Mouse (Mus musculus) olfactory bulb, adult 2 months (tissue): Measurements from ENCODE around the gene Parp6. TPM values are rescaled to one million over a fixed set of nuclear protein-coding genes. Genes with fewer than 3 reads are reported as not detected.

Experiments
- H3K27ac ChIP-seq: fragments of 200-500 bp; 2 replicates; pipeline ENCODE4 v1.5.1; 2012; ENCODE audit warnings: low read depth, low read length; ENCODE audit not compliant: insufficient read depth
- H3K4me1 ChIP-seq: fragments of 200-500 bp; 2 replicates; pipeline ENCODE4 v1.6.1; 2012; ENCODE audit warnings: low read length; ENCODE audit not compliant: control insufficient read depth, insufficient read depth
- H3K4me3 ChIP-seq: fragments of 200-500 bp; 2 replicates; pipeline ENCODE4 v1.5.1; 2012; ENCODE audit warnings: mild to moderate bottlenecking, low read depth, low read length, moderate library complexity; ENCODE audit not compliant: insufficient read depth
- CTCF ChIP-seq: fragments of 200-500 bp; IDR thresholded peaks from 2 replicates; pipeline ENCODE4 v1.5.1; 2012; ENCODE audit warnings: low read depth, mild to moderate bottlenecking, low read length, moderate library complexity; ENCODE audit not compliant: insufficient read depth
- POLR2A ChIP-seq: fragments of 200-500 bp; IDR thresholded peaks from 2 replicates; pipeline ENCODE4 v1.6.1; 2012; ENCODE audit warnings: mild to moderate bottlenecking, low read depth, low read length, moderate library complexity; ENCODE audit not compliant: insufficient read depth
- WGBS: fragments of 180-500 bp; shearing (Covaris S2); methylation state at CpG from one replicate; pipeline ENCODE4 v1.1.7; 2018; 5-methylcytosine and 5-hydroxymethylcytosine counted together
- polyA plus RNA-seq: library from polyadenylated mRNA; stranded (reverse); fragments of >200 nt; gene quantifications from 2 replicates; pipeline ENCODE4 v1.2.4, GENCODE M21; 2012; ENCODE audit warnings: low replicate concordance; ENCODE audit not compliant: missing spikeins, insufficient read depth, insufficient read length

Parp6 gene
- polyA plus RNA-seq, 1 experiment: not detected

- Histone ChIP-seq H3K27ac (no peak overlapping the region), H3K4me3 (no peak overlapping the region), H3K4me1 (peaks cover 13% of the 10 kb centered on the region)
- WGBS: 69% methylated on average over 12 of the region's 12 CpGs
- no peak for TF ChIP-seq POLR2A
- no peak for TF ChIP-seq CTCF
These were observed 55.3 kb downstream of the Parp6 start for GRCm38 (mm10) chr9:59672195-59672894.

GRCm38 (mm10) chr9:59673427-59673826 is 56.3 kb downstream of the Parp6 start:
- 28% methylated on average over 2 of the region's 2 CpGs for WGBS

GRCm38 (mm10) chr9:59675598-59675997 is 58.5 kb downstream of the Parp6 start:
- Histone ChIP-seq H3K4me1 (peaks cover 16% of the 10 kb centered on the region), H3K4me3 (no peak overlapping the region), H3K27ac (no peak overlapping the region)
- WGBS: 66% methylated on average over 14 of the region's 14 CpGs
- TF ChIP-seq POLR2A: no peak
- no peak for TF ChIP-seq CTCF

More at GRCm38 (mm10) chr9:59673427-59673826, 56.3 kb downstream of the Parp6 start:
- Histone ChIP-seq H3K4me3 (no peak overlapping the region), H3K27ac (no peak overlapping the region), H3K4me1 (peaks cover 10% of the 10 kb centered on the region)
- TF ChIP-seq POLR2A (no peak), CTCF (no peak)

DNA sequence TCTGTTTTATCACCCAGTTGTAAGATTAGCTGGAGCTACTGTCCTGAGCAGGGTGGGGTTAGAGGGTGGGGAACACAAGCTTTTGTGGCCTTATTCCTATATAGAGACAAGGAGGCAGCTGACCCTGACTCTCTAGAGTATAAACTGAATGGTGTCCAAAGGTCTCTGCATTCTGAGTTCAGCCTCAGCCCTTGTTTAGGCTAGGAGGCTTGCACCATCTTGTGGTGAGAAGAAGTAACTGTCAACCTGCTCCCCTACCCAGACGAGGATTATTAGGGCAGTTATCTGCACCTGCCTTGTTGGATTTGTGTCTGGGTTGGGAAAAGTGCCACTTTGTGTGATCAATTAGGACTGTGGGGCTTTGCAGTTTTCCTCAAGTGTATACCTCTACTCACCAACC is 61.2 kb downstream of the Parp6 start:
- H3K27ac ChIP-seq: no peak overlapping the region
- H3K4me3 ChIP-seq: no peak overlapping the region
- peaks cover 10% of the 10 kb centered on the region for H3K4me1 ChIP-seq
- TF ChIP-seq CTCF (no peak), POLR2A (no peak)
- 4% methylated on average over 1 of the region's 1 CpGs for WGBS

- TF ChIP-seq CTCF (no peak), POLR2A (0 out of 2 replicates have a peak, but pooled peaks have one; percentile 11)
- WGBS: 3% methylated on average over 47 of the region's 47 CpGs
- peaks cover 7% of the 10 kb centered on the region for H3K4me1 ChIP-seq
- H3K27ac ChIP-seq: no peak within 1 kb of the TSS
- H3K4me3 ChIP-seq: peak within 1 kb of the TSS; percentile 58
These were observed 62.8 kb downstream of the Parp6 start, which contains the start of gene Gramd2 for GRCm38 (mm10) chr9:59679678-59680533. TSS of gene Gramd2 (plus strand) at chr9:59680144.

- peaks cover 7% of the 10 kb centered on the region for H3K4me1 ChIP-seq
- WGBS: 19% methylated on average over 16 of the region's 16 CpGs
These were observed 63.4 kb downstream of the Parp6 start for GRCm38 (mm10) chr9:59680534-59680875.

GRCm38 (mm10) chr9:59684020-59684419 is 66.9 kb downstream of the Parp6 start:
- TF ChIP-seq CTCF (no peak), POLR2A (no peak)
- 80% methylated on average over 2 of the region's 2 CpGs for WGBS
- no peak overlapping the region for H3K4me3 ChIP-seq

More at GRCm38 (mm10) chr9:59680534-59680875, 63.4 kb downstream of the Parp6 start:
- H3K4me3 ChIP-seq: peak overlapping the region; percentile 58
- no peak overlapping the region for H3K27ac ChIP-seq
- no peak for TF ChIP-seq CTCF
- TF ChIP-seq POLR2A: no peak

DNA sequence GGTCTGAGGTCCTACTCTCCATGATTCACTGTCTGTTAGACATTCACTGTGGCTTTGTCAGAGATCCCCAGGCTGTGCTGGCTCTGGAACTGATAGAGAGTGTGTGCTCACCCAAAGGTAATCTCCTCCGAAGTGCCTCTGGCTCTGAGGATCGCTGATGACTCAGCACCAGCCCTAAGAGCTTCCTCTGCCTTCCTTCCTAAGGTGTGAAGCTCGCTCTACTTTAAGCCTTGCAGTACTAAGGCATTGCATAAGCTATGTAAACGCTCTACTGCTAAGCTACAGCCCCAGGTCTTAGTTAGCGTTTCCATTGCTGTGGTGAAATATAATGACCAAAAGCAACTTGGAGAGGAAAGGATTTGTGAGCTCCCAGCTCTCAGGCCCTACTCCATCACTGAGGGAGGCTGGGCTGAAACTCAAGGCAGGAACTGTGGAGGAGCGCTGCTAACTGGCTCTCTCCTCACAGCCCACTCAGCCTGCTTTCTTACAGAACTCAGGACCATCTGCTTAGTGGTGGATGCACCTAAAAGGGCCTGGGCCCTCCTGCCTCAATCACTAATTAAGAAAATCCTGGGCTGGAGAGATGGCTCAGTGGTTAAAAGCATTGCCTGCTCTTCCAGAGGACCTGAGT is 70.4 kb downstream of the Parp6 start:
- TF ChIP-seq CTCF (no peak), POLR2A (no peak)
- Histone ChIP-seq H3K4me1 (peaks cover 10% of the 10 kb centered on the region), H3K4me3 (no peak overlapping the region), H3K27ac (no peak overlapping the region)
- WGBS: 47% methylated on average over 6 of the region's 6 CpGs

More at GRCm38 (mm10) chr9:59684020-59684419, 66.9 kb downstream of the Parp6 start:
- H3K27ac ChIP-seq: no peak overlapping the region
- H3K4me1 ChIP-seq: peaks cover 7% of the 10 kb centered on the region
